In the genomic region with DNA sequence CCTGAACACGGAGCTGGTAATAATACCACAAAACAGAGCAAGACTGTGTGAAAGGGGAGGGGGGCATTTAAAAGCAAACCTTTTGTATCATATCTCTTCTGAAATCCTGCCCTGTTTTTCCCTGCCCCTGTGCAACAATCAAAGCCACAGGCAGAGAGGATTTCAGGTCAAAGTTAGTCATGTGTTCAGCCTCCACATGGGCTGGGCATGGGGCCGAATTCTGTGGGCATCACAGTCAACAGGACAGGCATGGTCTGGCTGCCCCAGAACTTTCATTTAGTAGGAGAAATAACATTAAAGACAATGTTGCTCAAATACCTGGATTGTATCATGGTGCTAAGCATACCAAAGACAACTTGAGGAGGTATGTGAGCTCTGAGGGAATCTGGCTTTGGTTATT, we compare ENCODE assay signal across 17 mouse cellular contexts.
DNase-seq lines count a peak whose midpoint lies in the region; ATAC-seq lines count a peak whose summit lies in the region.
"Had no signal": no experiment of that assay in that cellular context is flagged by ENCODE, and none has a peak within 500 bp of the region (broad histone marks: within the 10 kb centered on the region; RNA-seq: fewer than 3 reads in every experiment).

No protein-coding gene starts in this region.

- WGBS in heart, embryonic 11.5 days (ENCODE audit: insufficient replicate concordance), result 82% methylated on average over 2 of the region's 2 CpGs
- 98% methylated on average over 2 of the region's 2 CpGs for WGBS in midbrain, embryonic 11.5 days

- no peak overlapping the region for H3K27ac ChIP-seq in heart, embryonic 11.5 days (ENCODE audit: low read depth, low read length)
- no peak overlapping the region for H3K27ac ChIP-seq in midbrain, embryonic 11.5 days (ENCODE audit: low read depth, low read length)
- H3K27ac ChIP-seq: embryonic facial prominence, embryonic 10.5 days; forebrain, embryonic 13.5 days; heart, adult 2 months; hindbrain, embryonic 10.5 days; hindbrain, embryonic 14.5 days; intestine, embryonic 15.5 days had no signal

- ATAC-seq in heart, embryonic 11.5 days (replicated peaks; ENCODE audit: insufficient number of reproducible peaks, low FRiP score, low TSS enrichment), result no peak
- no peak for ATAC-seq in midbrain, embryonic 11.5 days (ENCODE audit: low FRiP score)
- ATAC-seq: forebrain, embryonic 13.5 days; intestine, embryonic 15.5 days had no signal

- no peaks in the 10 kb centered on the region for H3K4me1 ChIP-seq in heart, embryonic 11.5 days (ENCODE audit: control insufficient read depth, insufficient read depth, low read length)
- no peaks in the 10 kb centered on the region for H3K4me1 ChIP-seq in midbrain, embryonic 11.5 days (ENCODE audit: control insufficient read depth, insufficient read depth, low read length)
- H3K4me1 ChIP-seq: embryonic facial prominence, embryonic 10.5 days; forebrain, embryonic 13.5 days; heart, embryonic 12.5 days; intestine, embryonic 15.5 days had no signal

- no peak overlapping the region for H3K4me3 ChIP-seq in heart, embryonic 11.5 days (ENCODE audit: low read depth, low read length)
- H3K4me3 ChIP-seq in midbrain, embryonic 11.5 days (ENCODE audit: low read depth, low read length), result no peak overlapping the region
- H3K4me3 ChIP-seq: embryonic facial prominence, embryonic 10.5 days; forebrain, embryonic 13.5 days; heart, adult 2 months; heart, embryonic 12.5 days; hindbrain, embryonic 10.5 days; intestine, embryonic 15.5 days had no signal

- H3K9ac ChIP-seq in heart, embryonic 11.5 days (ENCODE audit: low read depth, low read length), result no peak overlapping the region
- H3K9ac ChIP-seq in midbrain, embryonic 11.5 days (ENCODE audit: low read length), result no peak overlapping the region
- H3K9ac ChIP-seq: forebrain, embryonic 13.5 days; heart, embryonic 12.5 days; hindbrain, embryonic 14.5 days; intestine, embryonic 15.5 days had no signal

- H3K9me3 ChIP-seq in heart, embryonic 11.5 days (replicated peaks; ENCODE audit: control insufficient read depth, low read length), result no peaks in the 10 kb centered on the region
- no peaks in the 10 kb centered on the region for H3K9me3 ChIP-seq in midbrain, embryonic 11.5 days (ENCODE audit: control insufficient read depth, low read length)
- H3K9me3 ChIP-seq: embryonic facial prominence, embryonic 10.5 days; forebrain, embryonic 13.5 days; heart, embryonic 12.5 days; hindbrain, embryonic 10.5 days; intestine, embryonic 15.5 days had no signal

- H3K36me3 ChIP-seq in heart, embryonic 11.5 days (ENCODE audit: control insufficient read depth, insufficient read depth, low read length), result no peaks in the 10 kb centered on the region
- H3K36me3 ChIP-seq in midbrain, embryonic 11.5 days (ENCODE audit: control insufficient read depth, insufficient read depth, low read length), result no peaks in the 10 kb centered on the region
- H3K36me3 ChIP-seq: embryonic facial prominence, embryonic 10.5 days; heart, embryonic 12.5 days; hindbrain, embryonic 10.5 days; intestine, embryonic 15.5 days had no signal

- intact Hi-C loops in left cerebral cortex, postnatal 25 days (cut with DNase I), result no loop called here

- no peak overlapping the region for H3K4me2 ChIP-seq in heart, embryonic 11.5 days
- H3K4me2 ChIP-seq in midbrain, embryonic 11.5 days, result no peak overlapping the region
- H3K4me2 ChIP-seq: forebrain, embryonic 13.5 days; heart, embryonic 12.5 days; hindbrain, embryonic 14.5 days; intestine, embryonic 15.5 days had no signal

- H3K27me3 ChIP-seq in heart, embryonic 11.5 days (ENCODE audit: control insufficient read depth, insufficient read depth, low read length), result no peaks in the 10 kb centered on the region
- H3K27me3 ChIP-seq in midbrain, embryonic 11.5 days (ENCODE audit: control insufficient read depth, insufficient read depth, low read length), result no peaks in the 10 kb centered on the region
- H3K27me3 ChIP-seq: forebrain, embryonic 13.5 days; heart, embryonic 12.5 days; intestine, embryonic 15.5 days had no signal

- DNase-seq in heart, adult 11 months, result peak; percentile 19
- peak; percentile 22 for DNase-seq in cerebellum, adult 8-10 months
- DNase-seq in cerebellum, postnatal 14 days, result peak; percentile 68 to 74
- no peak for DNase-seq in natural killer cell, adult 2 months (ENCODE audit: low spot score in 2 of 2)
- no peak for DNase-seq in midbrain, embryonic 11.5 days (ENCODE audit: low spot score, missing footprints)
- DNase-seq in left cerebral cortex, postnatal 25 days (ENCODE audit: low spot score in 2 of 2), result no peak
- DNase-seq: adrenal gland, postnatal 10 days; gastrocnemius, postnatal 10 days; heart, adult 2 months; kidney, adult 18-20 months had no signal

Comparison
In these comparisons a context has a peak if more than half of its experiments do, and no peak if none do; other contexts are left out.
1. DNase-seq: peak in heart, adult 11 months (single experiment), cerebellum, adult 8-10 months (single experiment) and cerebellum, postnatal 14 days (2 of 2); none in natural killer cell, adult 2 months (0 of 2), midbrain, embryonic 11.5 days (single experiment) and left cerebral cortex, postnatal 25 days (0 of 2).